Mouse (Mus musculus): ENCODE results near the gene Zfp277. TPM values are rescaled to one million over a fixed set of nuclear protein-coding genes. Genes with fewer than 3 reads are reported as not detected.

The Zfp277 gene
- polyA plus RNA-seq, 1 experiment = 45.6 TPM

GRCm38 (mm10) chr12:40331467-40331866, 114.2 kb downstream of the Zfp277 start:
- Histone ChIP-seq H3K9ac (ENCODE audit: low read depth, poor library complexity, severe bottlenecking) (no peak overlapping the region), H3K27me3 (ENCODE audit: control insufficient read depth, insufficient read depth, low read length, poor library complexity, severe bottlenecking) (no peaks in the 10 kb centered on the region), H3K27ac (ENCODE audit: insufficient read depth, low read length) (no peak overlapping the region), H3K36me3 (ENCODE audit: control insufficient read depth, insufficient read depth, low read length, poor library complexity, severe bottlenecking) (no peaks in the 10 kb centered on the region), H3K4me1 (ENCODE audit: control insufficient read depth, insufficient read depth, low read length) (no peaks in the 10 kb centered on the region), H3K4me3 (ENCODE audit: low read depth, low read length) (no peak overlapping the region), H3K9me3 (replicated peaks; ENCODE audit: control insufficient read depth, insufficient read depth, low read length, poor library complexity, severe bottlenecking) (no peaks in the 10 kb centered on the region)
- TF ChIP-seq POLR2A (IDR thresholded peaks at IDR 0.05; ENCODE audit: insufficient read depth, low read length) (no peak), CTCF (IDR thresholded peaks at IDR 0.05; ENCODE audit: low read depth, low read length) (no peak), EP300 (IDR thresholded peaks at IDR 0.05; ENCODE audit: insufficient read depth, low read depth, low read length) (no peak)

DNA sequence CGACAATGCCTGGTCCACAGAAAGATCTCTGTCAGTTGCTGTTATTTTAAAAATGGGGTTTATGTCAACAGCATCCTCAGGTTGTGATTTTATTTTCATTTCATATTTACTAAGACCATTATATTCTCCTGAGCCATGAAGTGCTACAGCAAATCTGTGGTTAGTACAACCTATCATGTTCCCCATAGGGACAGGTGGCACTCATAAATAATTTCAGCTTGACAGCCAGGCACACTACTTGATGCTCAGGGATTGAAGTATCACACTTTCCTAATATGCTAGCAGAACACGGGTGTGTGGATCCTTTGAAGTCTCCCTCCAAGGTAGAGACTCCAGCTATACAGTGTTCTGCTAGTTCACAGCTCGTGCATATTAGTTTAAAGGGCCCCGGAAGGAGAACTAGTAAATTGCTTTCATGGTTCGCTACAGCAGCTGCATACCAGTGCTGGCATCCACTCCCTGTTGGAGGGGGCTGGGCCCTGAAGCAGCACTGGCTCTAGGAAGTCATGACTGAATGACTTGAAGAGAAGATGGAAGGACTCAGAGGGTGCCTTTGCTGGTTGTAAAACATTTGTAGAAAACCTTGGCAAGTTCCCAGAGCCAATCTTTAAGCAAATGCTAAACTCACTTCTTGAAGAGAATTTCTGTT, 118.6 kb downstream of the Zfp277 start:
- Histone ChIP-seq H3K4me3 (ENCODE audit: low read depth, low read length) (no peak overlapping the region), H3K27me3 (ENCODE audit: control insufficient read depth, insufficient read depth, low read length, poor library complexity, severe bottlenecking) (no peaks in the 10 kb centered on the region)
- TF ChIP-seq CTCF (IDR thresholded peaks at IDR 0.05; ENCODE audit: low read depth, low read length) (no peak), POLR2A (IDR thresholded peaks at IDR 0.05; ENCODE audit: insufficient read depth, low read length) (no peak), EP300 (IDR thresholded peaks at IDR 0.05; ENCODE audit: insufficient read depth, low read depth, low read length) (no peak)

GRCm38 (mm10) chr12:40325582-40325981, 120.1 kb downstream of the Zfp277 start:
- TF ChIP-seq CTCF (IDR thresholded peaks at IDR 0.05; ENCODE audit: low read depth, low read length) (no peak), POLR2A (IDR thresholded peaks at IDR 0.05; ENCODE audit: insufficient read depth, low read length) (no peak), EP300 (IDR thresholded peaks at IDR 0.05; ENCODE audit: insufficient read depth, low read depth, low read length) (no peak)

More for the DNA sequence above, 118.6 kb downstream of the Zfp277 start:
- no peaks in the 10 kb centered on the region for H3K36me3 ChIP-seq (ENCODE audit: control insufficient read depth, insufficient read depth, low read length, poor library complexity, severe bottlenecking)
- no peaks in the 10 kb centered on the region for H3K4me1 ChIP-seq (ENCODE audit: control insufficient read depth, insufficient read depth, low read length)
- no peak overlapping the region for H3K27ac ChIP-seq (ENCODE audit: insufficient read depth, low read length)
- H3K9ac ChIP-seq (ENCODE audit: low read depth, poor library complexity, severe bottlenecking) = no peak overlapping the region
- no peaks in the 10 kb centered on the region for H3K9me3 ChIP-seq (replicated peaks; ENCODE audit: control insufficient read depth, insufficient read depth, low read length, poor library complexity, severe bottlenecking)

DNA sequence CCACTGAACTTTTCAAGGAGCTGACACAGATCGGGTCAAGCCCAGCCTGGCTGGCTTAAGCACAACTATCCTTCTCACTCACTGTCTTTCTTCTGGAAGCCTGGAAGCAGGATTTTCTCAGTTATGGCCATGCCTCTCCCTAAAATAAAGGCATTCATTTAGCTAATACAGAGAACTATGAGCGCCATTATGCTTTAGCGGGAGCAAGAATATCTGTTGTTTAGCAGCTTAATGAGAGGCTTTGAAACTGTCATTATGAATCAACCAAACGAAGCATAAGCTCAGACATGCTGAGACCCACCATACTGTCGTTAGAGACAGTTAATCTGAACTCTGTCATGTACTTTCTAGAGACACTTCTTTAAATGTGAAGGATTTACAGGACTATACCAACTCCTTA, 120.9 kb downstream of the Zfp277 start:
- H3K27ac ChIP-seq (ENCODE audit: insufficient read depth, low read length) = no peak overlapping the region
- H3K36me3 ChIP-seq (ENCODE audit: control insufficient read depth, insufficient read depth, low read length, poor library complexity, severe bottlenecking) = no peaks in the 10 kb centered on the region
- H3K27me3 ChIP-seq (ENCODE audit: control insufficient read depth, insufficient read depth, low read length, poor library complexity, severe bottlenecking) = no peaks in the 10 kb centered on the region
- no peak overlapping the region for H3K4me3 ChIP-seq (ENCODE audit: low read depth, low read length)
- TF ChIP-seq EP300 (IDR thresholded peaks at IDR 0.05; ENCODE audit: insufficient read depth, low read depth, low read length) (no peak), CTCF (IDR thresholded peaks at IDR 0.05; ENCODE audit: low read depth, low read length) (no peak), POLR2A (IDR thresholded peaks at IDR 0.05; ENCODE audit: insufficient read depth, low read length) (no peak)
- no peaks in the 10 kb centered on the region for H3K9me3 ChIP-seq (replicated peaks; ENCODE audit: control insufficient read depth, insufficient read depth, low read length, poor library complexity, severe bottlenecking)
- H3K9ac ChIP-seq (ENCODE audit: low read depth, poor library complexity, severe bottlenecking) = no peak overlapping the region
- H3K4me1 ChIP-seq (ENCODE audit: control insufficient read depth, insufficient read depth, low read length) = no peaks in the 10 kb centered on the region

More at GRCm38 (mm10) chr12:40325582-40325981, 120.1 kb downstream of the Zfp277 start:
- no peak overlapping the region for H3K4me3 ChIP-seq (ENCODE audit: low read depth, low read length)
- H3K9ac ChIP-seq (ENCODE audit: low read depth, poor library complexity, severe bottlenecking) = no peak overlapping the region
- no peaks in the 10 kb centered on the region for H3K9me3 ChIP-seq (replicated peaks; ENCODE audit: control insufficient read depth, insufficient read depth, low read length, poor library complexity, severe bottlenecking)
- no peaks in the 10 kb centered on the region for H3K4me1 ChIP-seq (ENCODE audit: control insufficient read depth, insufficient read depth, low read length)
- H3K27me3 ChIP-seq (ENCODE audit: control insufficient read depth, insufficient read depth, low read length, poor library complexity, severe bottlenecking) = no peaks in the 10 kb centered on the region
- H3K36me3 ChIP-seq (ENCODE audit: control insufficient read depth, insufficient read depth, low read length, poor library complexity, severe bottlenecking) = no peaks in the 10 kb centered on the region
- H3K27ac ChIP-seq (ENCODE audit: insufficient read depth, low read length) = no peak overlapping the region

GRCm38 (mm10) chr12:40315146-40315545, 130.6 kb downstream of the Zfp277 start:
- TF ChIP-seq CTCF (IDR thresholded peaks at IDR 0.05; ENCODE audit: low read depth, low read length) (no peak), POLR2A (IDR thresholded peaks at IDR 0.05; ENCODE audit: insufficient read depth, low read length) (no peak), EP300 (IDR thresholded peaks at IDR 0.05; ENCODE audit: insufficient read depth, low read depth, low read length) (no peak)
- H3K36me3 ChIP-seq (ENCODE audit: control insufficient read depth, insufficient read depth, low read length, poor library complexity, severe bottlenecking) = no peaks in the 10 kb centered on the region
- no peaks in the 10 kb centered on the region for H3K9me3 ChIP-seq (replicated peaks; ENCODE audit: control insufficient read depth, insufficient read depth, low read length, poor library complexity, severe bottlenecking)
- H3K4me3 ChIP-seq (ENCODE audit: low read depth, low read length) = no peak overlapping the region
- no peaks in the 10 kb centered on the region for H3K4me1 ChIP-seq (ENCODE audit: control insufficient read depth, insufficient read depth, low read length)
- no peaks in the 10 kb centered on the region for H3K27me3 ChIP-seq (ENCODE audit: control insufficient read depth, insufficient read depth, low read length, poor library complexity, severe bottlenecking)
- H3K27ac ChIP-seq (ENCODE audit: insufficient read depth, low read length) = no peak overlapping the region
- H3K9ac ChIP-seq (ENCODE audit: low read depth, poor library complexity, severe bottlenecking) = no peak overlapping the region

GRCm38 (mm10) chr12:40303960-40304359, 141.7 kb downstream of the Zfp277 start:
- Histone ChIP-seq H3K4me1 (ENCODE audit: control insufficient read depth, insufficient read depth, low read length) (no peaks in the 10 kb centered on the region), H3K36me3 (ENCODE audit: control insufficient read depth, insufficient read depth, low read length, poor library complexity, severe bottlenecking) (no peaks in the 10 kb centered on the region), H3K27ac (ENCODE audit: insufficient read depth, low read length) (no peak overlapping the region), H3K27me3 (ENCODE audit: control insufficient read depth, insufficient read depth, low read length, poor library complexity, severe bottlenecking) (no peaks in the 10 kb centered on the region), H3K9me3 (replicated peaks; ENCODE audit: control insufficient read depth, insufficient read depth, low read length, poor library complexity, severe bottlenecking) (no peaks in the 10 kb centered on the region), H3K9ac (ENCODE audit: low read depth, poor library complexity, severe bottlenecking) (no peak overlapping the region), H3K4me3 (ENCODE audit: low read depth, low read length) (no peak overlapping the region)
- TF ChIP-seq CTCF (IDR thresholded peaks at IDR 0.05; ENCODE audit: low read depth, low read length) (no peak), EP300 (IDR thresholded peaks at IDR 0.05; ENCODE audit: insufficient read depth, low read depth, low read length) (no peak), POLR2A (IDR thresholded peaks at IDR 0.05; ENCODE audit: insufficient read depth, low read length) (no peak)
